Mouse (Mus musculus): ENCODE data around the gene Olfr1233.

Olfr1233 gene

DNA sequence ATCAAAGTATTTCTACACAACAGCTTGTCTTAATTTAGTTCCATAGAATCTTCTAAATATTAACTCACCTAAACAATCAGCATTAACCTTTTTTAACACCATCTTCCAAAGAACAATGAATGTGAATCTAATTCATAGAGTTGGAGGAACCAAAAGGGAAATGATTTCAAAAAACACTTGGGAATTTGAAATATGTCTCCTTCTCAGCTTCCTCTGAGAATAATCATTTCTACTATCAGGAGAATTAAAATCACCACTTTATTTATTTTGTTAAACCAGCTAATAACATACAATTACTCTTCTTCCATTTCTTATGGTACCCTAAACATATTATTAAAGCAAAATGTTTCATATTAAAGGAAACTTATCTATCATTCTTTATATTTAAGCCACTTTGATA lies at the start of gene Olfr1233:
Gene Olfr1233, minus strand, starts transcription at position 101 of the 400 bp plus-strand sequence.
- no peak for DNase-seq (ENCODE audit: low read depth, low spot score)

DNA sequence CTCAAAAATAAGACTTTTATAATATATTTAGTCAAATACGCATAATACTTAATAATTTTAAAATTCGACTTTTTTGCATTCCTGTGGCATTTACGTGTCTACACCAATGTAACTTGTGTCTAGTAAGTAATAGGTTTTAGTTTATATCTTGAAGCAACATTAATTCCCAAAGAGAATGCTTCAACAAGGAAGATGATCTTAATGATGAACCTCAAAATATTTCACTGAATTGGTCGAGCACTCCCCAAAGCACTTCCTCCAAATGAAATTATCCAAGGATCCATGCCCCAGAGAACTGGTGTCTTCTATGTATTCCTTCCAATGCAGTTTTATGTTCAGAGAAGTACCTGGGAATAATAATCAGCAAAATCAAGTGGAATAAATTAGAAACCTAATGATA lies 22.6 kb upstream of the Olfr1233 start, which contains the start of gene Olfr1234:
Gene Olfr1234, minus strand, starts transcription at position 101 of the 400 bp plus-strand sequence.
- no peak for DNase-seq (ENCODE audit: low read depth, low spot score)

DNA sequence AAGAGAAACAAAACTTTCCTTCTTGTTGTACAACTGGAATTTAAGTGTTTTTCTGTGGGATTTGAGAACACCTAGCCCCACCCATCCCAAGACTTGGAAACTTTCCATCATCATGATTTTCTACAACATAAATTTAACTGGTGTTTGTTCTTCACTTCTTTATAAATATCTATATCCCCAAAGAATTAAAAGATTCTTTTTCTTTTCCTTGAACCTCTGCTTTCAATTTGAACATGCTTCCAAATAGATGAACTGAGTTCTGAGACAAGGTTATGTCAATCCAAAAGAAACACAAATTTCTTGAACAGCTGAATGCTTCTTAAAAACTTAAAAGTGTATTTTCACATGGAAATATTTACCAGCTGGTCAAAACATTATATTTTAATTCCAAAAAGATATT lies 12.6 kb downstream of the Olfr1233 start, which contains the start of gene Olfr1232:
Gene Olfr1232, minus strand, starts transcription at position 101 of the 400 bp plus-strand sequence.
- no peak for DNase-seq (ENCODE audit: low read depth, low spot score)

DNA sequence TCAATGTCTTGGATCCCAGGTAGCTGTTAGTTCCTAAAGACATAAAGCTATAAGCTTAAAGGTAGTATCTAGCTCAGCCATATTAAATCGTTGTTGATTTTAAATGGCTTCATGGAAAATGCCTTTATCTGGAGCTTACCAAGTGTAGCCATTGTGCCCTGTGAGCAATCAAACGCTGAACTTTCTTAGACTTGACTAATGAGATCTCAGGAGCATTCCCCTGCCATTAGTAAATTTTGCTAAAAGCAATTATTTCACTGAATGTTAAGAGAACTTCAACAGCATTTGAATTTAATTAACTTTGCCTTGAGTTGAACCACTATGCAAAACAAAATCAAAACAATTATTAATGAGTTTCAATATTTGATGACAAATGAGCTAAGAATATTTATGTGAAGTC lies 35.2 kb downstream of the Olfr1233 start, which contains the start of gene Olfr1231:
Gene Olfr1231, minus strand, starts transcription at position 101 of the 400 bp plus-strand sequence.
- no peak for DNase-seq (ENCODE audit: low read depth, low spot score)

DNA sequence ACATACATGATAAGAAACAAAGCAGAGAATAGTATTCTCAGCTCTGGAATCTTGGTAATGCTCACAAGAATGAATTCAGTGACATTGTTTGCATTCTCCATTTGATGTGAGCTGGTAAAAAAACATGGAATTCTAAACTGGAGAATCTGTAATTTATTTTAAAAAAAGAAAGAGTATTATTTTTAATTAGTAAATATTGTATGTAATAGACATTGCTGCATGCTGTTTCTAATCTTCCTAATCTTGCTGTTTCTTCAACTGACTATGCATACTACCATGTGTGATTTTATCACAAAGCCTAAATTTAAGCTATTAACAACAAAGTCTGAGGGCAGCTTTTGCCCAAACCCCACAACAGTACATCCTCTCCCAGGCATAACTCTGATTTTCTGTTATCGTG lies 45.0 kb downstream of the Olfr1233 start, which contains the start of gene Olfr1230:
Gene Olfr1230, minus strand, starts transcription at position 101 of the 400 bp plus-strand sequence.
- no peak for DNase-seq (ENCODE audit: low read depth, low spot score)

DNA sequence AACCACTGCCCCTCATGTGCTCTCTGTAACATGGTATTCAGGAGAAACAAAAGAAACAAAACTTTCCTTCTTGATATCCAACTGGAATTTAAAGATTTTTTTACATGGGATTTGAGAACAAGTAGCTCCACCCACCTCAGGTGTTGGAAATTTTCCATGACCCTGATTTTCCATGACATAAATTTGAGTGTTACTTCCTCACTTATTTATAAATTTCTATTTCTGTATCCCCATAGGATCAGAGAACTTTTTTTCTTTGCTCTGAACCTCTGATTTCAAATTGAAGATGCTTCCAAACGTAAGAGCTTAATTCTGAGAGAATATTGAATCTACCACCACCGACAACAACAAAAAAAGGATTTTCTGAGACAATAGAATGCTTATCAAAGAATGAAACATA lies 54.3 kb downstream of the Olfr1233 start, which contains the start of gene Olfr1229:
Gene Olfr1229, minus strand, starts transcription at position 101 of the 400 bp plus-strand sequence.
- DNase-seq (ENCODE audit: low read depth, low spot score), result no peak
